Mouse (Mus musculus) gastrocnemius, adult 2 months (tissue): ENCODE results near the gene Uvrag. TPM values are rescaled to one million over a fixed set of nuclear protein-coding genes. Genes with fewer than 3 reads are reported as not detected.

Source experiments
- DNase-seq: peaks from one replicate; pipeline ENCODE4 v3.0.0; 2022
- H3K27ac ChIP-seq: fragments of 200-600 bp; 2 replicates; pipeline ENCODE4 v1.8.1; 2022; ENCODE audit warnings: mild to moderate bottlenecking
- H3K4me3 ChIP-seq: fragments of 200-600 bp; 2 replicates; pipeline ENCODE4 v1.8.1; 2022; ENCODE audit warnings: mild to moderate bottlenecking, moderate library complexity
- CTCF ChIP-seq: fragments of 200-600 bp; IDR thresholded peaks from 2 replicates; pipeline ENCODE4 v1.8.1; 2022; ENCODE audit warnings: antibody characterized with exemption, mild to moderate bottlenecking, moderate library complexity
- intact Hi-C: fragments of 180-260 bp; cut with DNase I; formaldehyde crosslinking; loops from one replicate; pipeline ENCODE4 v1.15.1; 2025
- total RNA-seq, 2 experiments: library from RNA; stranded (reverse); gene quantifications; 2 replicates each; pipeline ENCODE4 v1.2.3; 2021

The Uvrag gene
- total RNA-seq, 2 experiments from 2014 or later = 8.6 to 9.2 TPM

DNA sequence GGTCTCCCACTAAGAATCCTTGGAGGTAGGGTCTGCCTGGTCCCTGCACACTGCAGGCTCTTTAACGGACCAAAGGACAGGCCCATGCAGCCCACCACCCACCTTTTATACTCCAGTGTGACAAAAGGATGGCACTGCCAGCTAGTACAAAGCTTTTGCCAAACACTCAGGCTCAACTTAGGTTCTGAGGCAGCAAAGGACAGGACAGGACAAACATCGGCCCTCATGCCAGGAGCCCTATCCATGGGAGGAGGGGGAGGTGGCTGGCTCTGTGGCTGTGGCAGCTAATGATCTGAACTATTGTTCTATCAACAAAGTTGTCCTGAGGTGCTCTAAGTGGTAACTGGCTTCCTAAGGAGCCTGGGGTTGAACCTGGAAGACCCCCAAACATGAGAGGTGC is 18.5 kb upstream of the Uvrag start:
- no peak for DNase-seq
- TF ChIP-seq CTCF = no peak

DNA sequence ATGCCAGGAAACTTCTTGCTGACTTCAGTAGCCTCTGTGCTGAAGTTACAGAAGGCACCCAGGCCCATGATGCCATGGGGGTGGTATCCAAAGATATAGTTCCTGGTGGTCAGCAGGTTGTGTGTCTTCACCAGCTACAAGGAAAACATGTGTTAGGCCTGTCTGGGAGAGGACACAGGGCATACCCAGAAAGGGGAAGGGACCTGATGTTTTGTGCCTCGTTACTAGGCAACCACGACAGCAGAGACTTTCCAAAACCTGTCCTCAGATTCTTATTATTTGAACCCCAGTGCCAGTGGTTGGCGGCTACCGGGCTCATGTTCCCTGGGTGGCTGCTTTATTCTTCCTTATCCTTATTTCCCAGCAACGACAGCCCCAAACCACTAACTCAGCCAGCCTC is 18.0 kb upstream of the Uvrag start:
- H3K4me3 ChIP-seq = no peak overlapping the region
- no peak for DNase-seq
- intact Hi-C loops = no loop called here
- peak overlapping the region; percentile 48; the same call in 1 of the 2 replicates for H3K27ac ChIP-seq
- TF ChIP-seq CTCF = no peak

More for the DNA sequence above, 18.5 kb upstream of the Uvrag start:
- intact Hi-C loops = no loop called here
- H3K4me3 ChIP-seq = no peak overlapping the region
- peak overlapping the region; percentile 48; the same call in 1 of the 2 replicates for H3K27ac ChIP-seq

DNA sequence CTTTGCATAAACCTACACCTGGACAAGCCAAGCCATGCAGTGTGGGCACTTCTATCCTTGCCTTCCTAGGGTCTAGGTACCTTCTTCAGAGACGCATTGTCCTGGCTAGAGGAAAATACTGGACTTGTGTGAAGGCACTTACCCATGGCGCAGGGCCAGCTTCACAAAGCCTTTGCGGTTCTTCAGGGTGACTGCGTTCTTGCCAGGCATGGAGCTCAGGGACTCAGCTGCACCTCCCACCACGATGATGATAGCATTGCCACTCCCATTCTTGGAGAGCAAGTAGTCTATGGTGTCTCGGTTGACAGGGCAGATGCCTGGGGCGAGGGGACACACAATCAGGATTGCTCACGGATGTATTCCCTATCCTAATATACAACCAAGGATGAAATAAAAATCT is 17.1 kb upstream of the Uvrag start:
- Histone ChIP-seq H3K27ac (no peak overlapping the region), H3K4me3 (no peak overlapping the region)
- no peak for TF ChIP-seq CTCF
- intact Hi-C loops = no loop called here
- no peak for DNase-seq

DNA sequence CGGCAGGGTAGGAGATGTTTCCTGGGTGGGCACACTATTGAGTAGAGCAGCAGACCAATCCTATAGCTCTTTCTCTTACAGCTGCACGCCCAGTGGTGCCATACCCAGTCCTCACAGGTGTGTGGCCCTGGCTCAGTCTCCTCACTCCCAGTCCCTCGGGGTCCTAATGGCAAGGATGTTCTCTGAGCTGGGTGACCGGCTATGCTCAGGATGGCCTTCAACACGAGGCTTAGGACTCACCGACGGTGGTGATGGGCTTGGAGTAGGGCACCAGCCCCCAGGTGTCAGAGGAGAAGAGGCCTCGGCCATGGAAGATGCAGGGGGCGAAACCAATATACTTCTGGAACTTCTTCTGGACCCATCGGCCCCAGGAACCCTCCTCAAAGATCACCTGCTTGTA is 15.8 kb upstream of the Uvrag start:
- no peak for DNase-seq
- intact Hi-C loops = no loop called here
- Histone ChIP-seq H3K4me3 (no peak overlapping the region), H3K27ac (no peak overlapping the region)
- TF ChIP-seq CTCF = no peak

DNA sequence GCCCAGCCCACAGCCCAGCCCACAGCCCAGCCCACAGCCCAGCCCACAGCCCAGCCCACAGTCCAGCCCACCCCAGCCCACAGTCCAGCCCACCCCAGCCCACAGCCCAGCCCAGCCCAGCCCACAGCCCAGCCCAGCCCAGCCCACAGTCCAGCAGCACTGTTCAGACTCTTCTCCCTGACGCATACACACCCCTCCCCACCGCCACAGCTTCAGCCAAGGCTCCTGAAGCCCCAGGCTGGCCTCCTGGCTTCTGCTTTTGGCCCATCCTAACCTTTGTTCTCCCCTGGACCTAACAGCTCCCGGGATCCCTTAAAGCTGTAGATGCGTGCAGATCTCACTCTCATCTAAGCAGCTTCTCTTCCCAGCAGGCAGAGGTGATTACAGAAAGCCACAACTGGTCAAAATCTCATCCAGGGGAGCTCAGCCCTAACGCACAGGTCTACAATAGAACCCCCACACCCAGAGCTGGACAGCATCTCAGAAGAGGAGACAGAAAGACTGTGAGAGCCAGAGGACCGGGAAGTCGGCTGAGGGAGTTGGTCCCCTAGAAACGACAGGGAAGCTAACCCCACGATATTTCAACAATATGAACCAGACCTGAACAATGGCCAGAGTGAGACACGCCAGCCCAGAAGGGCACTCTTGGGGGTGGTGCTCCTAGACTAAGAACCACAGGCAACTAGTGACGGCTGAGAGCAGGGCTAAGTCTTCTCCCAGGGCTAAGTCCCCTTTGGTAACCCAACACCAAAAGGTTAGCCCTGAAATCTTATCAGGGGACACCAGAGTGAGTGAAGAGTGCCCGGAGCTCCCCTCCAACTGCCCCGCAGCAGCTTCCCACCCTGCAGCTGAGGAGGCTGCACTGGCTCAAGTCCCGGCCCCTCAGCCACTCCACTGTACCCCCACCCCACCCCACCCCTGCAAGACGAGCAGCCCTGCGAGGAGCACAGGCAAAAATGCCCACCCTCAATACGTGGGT is 14.7 kb upstream of the Uvrag start:
- peak; percentile 56 for DNase-seq
- no peak for TF ChIP-seq CTCF
- peak overlapping the region; percentile 16; the same call in 1 of the 2 replicates for H3K27ac ChIP-seq
- H3K4me3 ChIP-seq = peak overlapping the region; percentile 39
- intact Hi-C loops = no loop called here

DNA sequence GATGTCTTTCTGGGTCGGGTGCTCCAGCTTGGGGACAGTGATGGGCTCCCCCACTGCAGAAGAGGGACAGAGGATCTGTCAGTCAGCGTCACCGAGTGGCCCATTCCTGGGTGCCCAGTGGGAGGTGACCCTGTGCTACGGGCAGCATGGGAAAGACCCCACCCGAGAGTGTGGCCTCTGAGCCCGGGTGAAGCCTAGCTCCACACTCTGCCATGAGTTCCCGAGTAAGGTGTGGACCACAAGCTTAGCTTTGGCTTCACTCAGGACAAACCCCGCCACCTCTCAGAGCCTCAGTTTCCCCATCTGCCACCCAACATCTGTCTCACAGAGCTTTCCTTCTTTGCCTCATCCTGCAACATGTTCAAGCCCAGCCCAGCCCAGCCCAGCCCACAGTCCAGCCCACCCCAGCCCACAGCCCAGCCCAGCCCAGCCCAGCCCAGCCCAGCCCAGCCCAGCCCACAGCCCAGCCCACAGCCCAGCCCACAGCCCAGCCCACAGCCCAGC is 13.8 kb upstream of the Uvrag start:
- DNase-seq = no peak
- no peak overlapping the region for H3K4me3 ChIP-seq
- no peak for TF ChIP-seq CTCF
- H3K27ac ChIP-seq = no peak overlapping the region; the same call in 1 of the 2 replicates
- intact Hi-C loops = loop anchor here (5.0 kb wide), 1 partner anchor 73 kb away; no protein-coding TSS in a partner anchor

DNA sequence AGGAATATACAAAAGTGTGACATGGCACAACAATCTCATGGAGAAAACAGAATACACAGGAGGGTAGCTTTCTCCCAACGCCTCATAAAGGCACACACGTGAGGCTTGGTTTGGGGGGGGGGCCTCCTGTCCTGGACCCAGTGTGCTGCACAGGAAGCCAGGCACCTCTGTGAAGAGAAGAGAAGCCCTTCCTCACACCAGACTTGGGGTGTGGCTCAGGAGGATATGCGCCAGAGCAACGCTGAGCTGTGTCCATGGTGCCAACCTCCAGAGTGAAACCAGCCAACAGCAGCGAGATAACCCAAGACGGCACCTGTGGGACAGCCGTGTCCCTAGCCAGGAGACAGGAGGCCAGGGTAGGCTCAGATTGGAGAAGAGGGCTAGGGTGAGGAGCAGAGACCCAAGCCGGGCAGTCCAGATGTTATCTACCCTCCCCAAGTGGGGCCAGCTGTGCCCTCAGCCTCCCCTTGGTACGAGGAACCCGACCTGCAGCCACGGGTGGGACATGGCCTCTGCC is 12.8 kb upstream of the Uvrag start:
- Histone ChIP-seq H3K4me3 (no peak overlapping the region), H3K27ac (no peak overlapping the region)
- intact Hi-C loops = loop anchor here (5.0 kb wide), 1 partner anchor 74 kb away; no protein-coding TSS in a partner anchor
- TF ChIP-seq CTCF = no peak
- DNase-seq = no peak

DNA sequence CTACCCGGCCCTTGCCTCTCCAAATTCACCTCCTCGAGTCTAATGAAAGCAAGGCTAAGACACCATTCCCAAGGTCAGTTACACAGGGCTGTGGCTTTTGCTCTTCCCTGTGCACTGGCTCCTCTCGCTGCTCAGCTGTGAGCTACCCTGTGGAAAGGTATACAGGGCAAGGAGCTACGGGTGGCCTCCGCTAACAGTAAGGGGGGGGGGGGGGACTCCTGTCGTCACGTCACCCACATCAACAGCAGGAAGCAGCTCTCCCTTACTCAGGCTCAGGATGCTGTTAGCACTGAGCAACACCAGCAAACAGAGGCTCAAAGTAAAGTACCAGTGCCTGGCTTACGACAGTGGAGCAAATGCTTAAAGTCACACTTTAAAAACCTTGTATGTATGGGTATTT is 11.8 kb upstream of the Uvrag start:
- no peak for TF ChIP-seq CTCF
- DNase-seq = no peak
- intact Hi-C loops = loop anchor here (5.0 kb wide), 1 partner anchor 75 kb away; no protein-coding TSS in a partner anchor

DNA sequence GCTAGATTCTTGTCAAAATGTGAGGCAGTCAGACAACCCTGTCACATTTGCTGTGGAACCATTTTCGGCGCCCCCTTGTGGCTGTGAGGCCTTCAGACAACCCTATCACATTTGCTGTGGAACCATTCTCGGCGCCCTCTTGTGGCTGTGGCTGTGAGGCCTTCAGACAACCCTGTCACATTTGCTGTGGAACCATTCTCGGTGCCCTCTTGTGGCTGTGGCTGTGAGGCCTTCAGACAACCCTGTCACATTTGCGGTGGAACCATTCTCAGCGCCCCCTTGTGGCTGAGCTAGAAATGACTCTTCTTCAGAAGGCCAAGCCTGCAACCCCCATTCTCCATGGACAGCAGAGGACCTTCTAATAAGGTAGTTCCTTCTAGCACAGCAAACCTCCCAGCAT is 10.4 kb upstream of the Uvrag start:
- peak; percentile 99 for TF ChIP-seq CTCF
- intact Hi-C loops = loop anchor here (1.0 to 5.0 kb wide), 2 partner anchors 45 to 76 kb away; no protein-coding TSS in a partner anchor
- Histone ChIP-seq H3K27ac (peak overlapping the region; percentile 32; the same call in 1 of the 2 replicates), H3K4me3 (no peak overlapping the region)
- DNase-seq = peak; percentile 96

More for the DNA sequence above, 11.8 kb upstream of the Uvrag start:
- Histone ChIP-seq H3K4me3 (no peak overlapping the region), H3K27ac (no peak overlapping the region)

DNA sequence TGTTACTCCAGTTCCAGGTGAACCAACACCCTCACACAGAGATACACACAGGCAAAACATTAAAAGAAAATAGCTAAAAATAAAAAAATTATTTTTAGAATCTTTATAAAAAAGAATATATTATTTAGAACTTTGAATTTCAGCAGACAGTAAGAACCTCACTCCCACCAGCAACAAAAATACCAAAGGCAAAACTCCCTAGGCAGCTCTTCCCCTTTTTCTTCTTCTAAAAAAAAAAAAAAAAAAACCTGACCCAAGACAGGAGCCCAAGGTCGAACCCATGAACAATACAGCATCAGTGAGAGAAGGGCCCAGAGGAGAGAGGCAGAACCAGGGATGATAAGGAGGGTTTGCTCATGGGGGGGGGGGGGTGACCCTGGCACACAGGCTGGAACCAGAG is 8.1 kb upstream of the Uvrag start:
- no peak for TF ChIP-seq CTCF
- intact Hi-C loops = loop anchor here (10.0 kb wide), 1 partner anchor 404 kb away; no protein-coding TSS in a partner anchor
- Histone ChIP-seq H3K4me3 (no peak overlapping the region), H3K27ac (no peak overlapping the region)
- no peak for DNase-seq

DNA sequence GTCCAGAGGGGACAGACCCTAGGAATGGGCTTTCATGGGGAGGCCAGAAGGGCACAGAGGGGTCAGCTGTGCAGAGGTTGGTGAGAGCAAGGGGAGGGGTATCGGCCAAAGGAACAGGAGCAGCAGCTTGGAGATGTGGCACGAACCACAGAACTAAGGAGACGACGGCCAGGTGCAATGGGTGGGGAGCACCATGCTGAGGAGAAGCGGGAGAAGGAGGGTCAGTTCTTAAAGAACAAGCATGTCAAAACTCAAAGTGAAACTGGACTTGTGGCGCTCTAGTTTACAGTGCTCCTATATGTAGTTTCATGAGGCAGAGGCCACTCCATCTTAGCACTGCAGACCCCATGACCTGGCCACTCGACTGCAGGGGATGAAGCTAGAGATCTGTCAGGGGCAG is 6.6 kb upstream of the Uvrag start:
- intact Hi-C loops = loop anchor here (1.0 to 10.0 kb wide), 2 partner anchors 36 to 403 kb away; no protein-coding TSS in a partner anchor
- DNase-seq = no peak
- H3K27ac ChIP-seq = no peak overlapping the region
- H3K4me3 ChIP-seq = no peak overlapping the region
- no peak for TF ChIP-seq CTCF

DNA sequence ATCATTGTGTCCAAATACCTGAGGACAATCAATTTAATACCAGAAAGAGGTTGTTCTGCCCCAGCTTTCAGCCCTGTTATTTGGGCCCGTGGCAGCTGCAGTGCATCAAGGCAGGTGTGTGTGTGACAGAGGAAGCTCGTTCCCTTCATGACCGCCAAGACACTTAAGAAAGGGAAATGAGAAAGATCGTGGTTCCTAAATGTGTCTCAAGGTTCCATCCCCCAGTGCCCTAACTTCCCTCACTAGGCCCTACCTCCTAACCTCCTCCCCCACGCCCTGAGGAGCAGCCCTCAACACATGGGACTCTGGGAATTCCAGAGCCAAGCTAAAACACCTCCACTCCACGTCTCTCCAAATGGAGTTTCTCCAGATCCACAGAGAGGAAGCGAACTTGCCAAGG is 6.0 kb upstream of the Uvrag start:
- no peak for DNase-seq
- Histone ChIP-seq H3K27ac (no peak overlapping the region), H3K4me3 (no peak overlapping the region)
- TF ChIP-seq CTCF = no peak
- intact Hi-C loops = loop anchor here (1.0 to 10.0 kb wide), 2 partner anchors 36 to 402 kb away; no protein-coding TSS in a partner anchor
